Mouse (Mus musculus) thymus, adult 2 months (tissue): ENCODE measurements around the gene Aldh1a1.

Experiments used
- CTCF ChIP-seq: fragments of 200-500 bp; IDR thresholded peaks from 2 replicates; pipeline ENCODE4 v1.5.1; 2012; ENCODE audit warnings: mild to moderate bottlenecking, control low read depth, low read length, moderate library complexity, borderline replicate concordance; ENCODE audit not compliant: control insufficient read depth, poor library complexity, insufficient read depth; ENCODE audit errors: extremely low read depth
- POLR2A ChIP-seq: fragments of 200-500 bp; IDR thresholded peaks from 2 replicates; pipeline ENCODE4 v1.6.1; 2012; ENCODE audit warnings: mild to moderate bottlenecking, low read length, control low read depth, moderate library complexity; ENCODE audit not compliant: control insufficient read depth, poor library complexity, insufficient read depth; ENCODE audit errors: extremely low read depth

DNA sequence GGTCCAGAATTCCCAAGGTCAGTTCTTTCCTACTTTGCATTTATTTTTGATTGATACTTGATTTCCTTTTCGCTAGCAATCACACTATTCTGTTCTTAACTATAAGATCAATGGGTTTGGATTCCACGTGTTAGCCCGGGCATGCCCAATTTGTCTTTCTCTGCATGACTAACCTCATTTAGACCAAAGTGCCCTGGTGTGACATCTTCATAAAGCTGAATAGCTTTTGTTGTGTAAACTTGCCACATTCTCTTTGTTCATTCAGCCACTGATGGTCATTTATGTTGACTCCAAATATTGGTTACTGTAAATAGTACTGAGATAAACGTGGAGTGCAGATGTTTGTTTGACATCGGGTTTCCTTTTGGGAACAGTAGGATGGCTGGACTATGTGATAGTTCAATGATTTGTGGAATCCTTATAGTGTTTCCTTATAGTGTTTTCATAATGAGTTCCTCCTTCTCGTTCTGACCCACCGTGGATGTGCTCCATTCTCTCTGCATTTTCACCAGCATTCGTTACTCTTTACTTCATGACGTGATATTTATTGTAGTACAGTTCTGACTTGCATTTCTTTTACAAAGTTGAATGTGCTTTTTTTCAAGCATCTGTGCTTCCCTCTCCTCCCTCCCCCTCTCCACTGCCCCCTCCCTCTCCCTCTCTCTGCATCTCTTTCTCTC is 14.6 kb downstream of the Aldh1a1 start:
- TF ChIP-seq CTCF (no peak), POLR2A (no peak)
